Mouse (Mus musculus): ENCODE data around the gene Fli1.

Gene Fli1

GRCm38 (mm10) chr9:32503423-32503822, 39.2 kb downstream of the Fli1 start:
- no peak for DNase-seq (ENCODE audit: low spot score in 2 of 2)

- no peak for DNase-seq (ENCODE audit: low spot score in 2 of 2)
Observed at GRCm38 (mm10) chr9:32502256-32503010, 40.2 kb downstream of the Fli1 start.

- DNase-seq (ENCODE audit: low spot score in 2 of 2) = no peak
Observed at GRCm38 (mm10) chr9:32500886-32501285, 41.8 kb downstream of the Fli1 start.

DNA sequence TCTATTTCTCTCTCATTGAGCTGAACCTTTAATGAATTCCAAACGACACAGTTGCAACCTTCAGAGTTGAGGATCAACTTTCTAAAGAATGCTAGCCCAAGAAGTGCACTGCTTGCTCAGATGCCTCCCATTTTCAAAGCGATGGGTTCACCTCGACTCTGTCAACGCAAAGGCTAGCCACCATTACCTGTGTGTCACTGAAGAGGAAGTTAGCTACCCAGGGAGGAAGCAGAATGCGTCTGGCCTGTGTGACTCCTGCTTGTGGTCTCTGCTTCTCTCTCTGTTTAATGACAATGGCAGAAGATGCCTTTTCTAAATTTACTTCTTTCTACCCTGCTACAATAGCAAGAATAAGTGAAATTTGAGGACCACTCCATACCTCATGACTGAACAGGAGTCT, 42.6 kb downstream of the Fli1 start:
- DNase-seq (ENCODE audit: low spot score in 2 of 2) = no peak

DNA sequence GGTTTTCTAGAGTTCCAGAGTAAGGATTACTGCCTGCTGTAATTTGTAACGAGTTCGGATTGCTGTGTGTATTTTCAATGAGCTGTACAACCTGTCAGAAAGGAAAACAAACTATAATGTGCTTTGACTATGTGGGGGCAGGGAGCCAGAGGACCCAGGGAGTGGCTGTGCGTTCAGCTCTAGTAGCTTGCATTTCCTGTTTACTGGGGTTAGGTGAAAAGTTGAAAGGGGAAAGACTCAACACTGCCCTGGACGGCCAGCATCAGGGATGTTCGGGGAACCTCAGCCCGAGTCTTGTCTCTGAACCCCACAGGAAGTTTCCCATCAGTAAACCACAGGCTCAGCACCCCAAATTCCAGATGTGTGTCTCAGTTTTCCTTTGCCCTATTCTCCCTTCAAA, 43.2 kb downstream of the Fli1 start:
- no peak for DNase-seq (ENCODE audit: low spot score in 2 of 2)

- no peak for DNase-seq (ENCODE audit: low spot score in 2 of 2)
Observed at GRCm38 (mm10) chr9:32495643-32495997, 47.0 kb downstream of the Fli1 start.

DNA sequence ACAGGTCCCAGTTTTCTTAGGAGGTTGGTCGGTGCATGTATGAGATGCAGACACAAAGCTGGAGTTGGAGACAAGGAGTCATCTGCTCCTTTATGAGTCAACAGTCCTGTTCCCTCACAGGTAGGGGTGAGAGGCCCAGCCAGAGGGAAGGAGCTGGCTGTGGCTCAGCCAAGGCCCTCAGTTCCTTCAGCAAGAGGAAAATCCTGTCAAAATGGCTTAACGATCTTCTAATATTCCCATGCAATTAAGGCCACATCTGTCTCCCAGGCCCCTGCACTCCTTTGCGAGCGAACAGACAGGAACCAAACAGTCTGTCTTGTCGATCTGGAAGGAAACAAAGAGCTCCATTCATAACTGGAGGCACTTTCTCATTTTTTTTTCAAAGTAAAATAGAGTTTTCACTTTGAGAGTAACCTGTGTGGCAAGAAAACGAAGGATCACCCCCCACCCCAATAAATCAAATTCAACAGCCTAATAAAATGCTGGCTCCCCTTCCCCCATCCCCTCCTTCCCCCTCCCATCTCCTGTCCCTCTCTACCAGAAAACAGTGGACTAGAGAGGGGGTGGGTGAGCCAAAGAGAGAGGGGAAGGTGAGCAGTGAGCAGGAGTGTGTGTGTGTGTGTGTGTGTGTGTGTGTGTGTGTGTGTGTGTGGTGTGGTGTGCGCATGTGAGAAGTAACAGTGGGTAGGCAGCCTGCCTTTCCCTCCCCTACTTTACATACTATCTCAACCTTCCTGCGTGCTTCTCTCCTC, 47.6 kb downstream of the Fli1 start:
- DNase-seq (ENCODE audit: low spot score in 2 of 2) = no peak

GRCm38 (mm10) chr9:32493588-32494423, 48.9 kb downstream of the Fli1 start:
- DNase-seq (ENCODE audit: low spot score in 2 of 2) = no peak

DNA sequence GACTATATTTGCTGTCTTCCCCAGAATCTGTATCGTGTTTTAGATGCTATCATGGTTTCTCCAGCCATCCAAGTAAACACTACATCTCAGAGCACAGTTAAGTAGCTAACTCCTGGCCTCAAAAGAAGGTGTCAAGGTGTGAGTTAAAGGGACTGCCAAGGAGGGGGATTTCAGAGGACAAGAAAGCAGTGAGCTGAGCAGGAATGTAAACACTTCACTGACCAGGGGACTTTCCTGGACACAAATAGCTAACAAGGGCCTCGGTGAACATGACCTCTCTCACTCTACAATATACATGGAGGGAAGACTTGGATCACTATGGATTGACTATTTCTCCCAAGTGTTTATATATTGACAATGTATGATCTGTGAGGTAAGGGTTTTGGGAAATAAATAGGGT, 49.9 kb downstream of the Fli1 start:
- DNase-seq (ENCODE audit: low spot score in 2 of 2) = no peak

GRCm38 (mm10) chr9:32491484-32491883, 51.2 kb downstream of the Fli1 start:
- DNase-seq (ENCODE audit: low spot score in 2 of 2) = no peak

DNA sequence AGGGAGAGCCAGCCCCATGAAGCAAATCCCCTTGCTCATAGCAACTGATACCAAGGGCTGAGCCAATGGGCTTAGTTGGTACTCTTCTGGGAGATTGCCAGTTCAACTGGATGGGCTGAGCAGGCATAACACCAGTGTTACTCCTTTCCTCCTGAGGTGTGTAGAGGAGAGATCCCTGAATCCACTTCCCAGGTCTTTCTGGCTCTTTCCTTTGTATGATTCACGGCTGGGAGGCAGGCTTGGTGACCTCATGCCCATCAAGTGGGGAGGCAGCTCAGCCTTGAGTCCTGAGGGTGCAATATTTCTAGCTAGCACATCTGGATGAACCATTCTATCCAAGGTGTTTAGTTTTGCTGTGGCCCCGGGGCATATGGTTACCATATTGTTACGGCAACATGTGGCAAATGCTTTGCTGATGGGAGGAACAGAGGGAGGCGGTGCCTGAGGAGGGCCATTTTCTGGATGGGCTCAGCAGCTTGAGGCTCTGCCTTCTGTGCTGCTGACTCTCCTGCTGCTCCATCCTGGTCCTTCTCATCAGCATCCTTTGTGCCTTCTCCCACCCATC, 52.8 kb downstream of the Fli1 start:
- DNase-seq (ENCODE audit: low spot score in 2 of 2) = no peak

- no peak for DNase-seq (ENCODE audit: low spot score in 2 of 2)
Observed at GRCm38 (mm10) chr9:32489315-32489714, 53.3 kb downstream of the Fli1 start.

GRCm38 (mm10) chr9:32488627-32489026, 54.0 kb downstream of the Fli1 start:
- DNase-seq (ENCODE audit: low spot score in 2 of 2) = no peak

- DNase-seq (ENCODE audit: low spot score in 2 of 2) = no peak
Observed at GRCm38 (mm10) chr9:32487823-32488222, 54.8 kb downstream of the Fli1 start.

DNA sequence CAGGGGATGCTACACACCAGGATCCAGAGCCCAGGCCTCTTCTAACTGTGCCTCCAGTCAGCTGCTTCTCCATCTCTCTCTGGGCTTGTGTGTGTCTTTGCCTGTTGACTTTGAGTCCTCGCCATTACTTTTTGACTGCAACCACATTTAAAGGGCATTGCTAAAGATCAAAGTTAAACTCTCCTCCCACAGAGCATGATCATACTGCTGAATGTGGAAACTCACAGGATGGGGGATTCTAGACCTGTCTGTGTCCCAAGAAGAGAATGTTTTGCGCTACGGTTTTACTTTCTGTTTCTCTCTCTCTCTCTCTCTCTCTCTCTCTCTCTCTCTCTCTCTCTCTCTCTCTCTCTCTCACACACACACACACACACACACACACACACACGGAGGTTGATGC, 55.3 kb downstream of the Fli1 start:
- DNase-seq (ENCODE audit: low spot score in 2 of 2) = no peak

DNA sequence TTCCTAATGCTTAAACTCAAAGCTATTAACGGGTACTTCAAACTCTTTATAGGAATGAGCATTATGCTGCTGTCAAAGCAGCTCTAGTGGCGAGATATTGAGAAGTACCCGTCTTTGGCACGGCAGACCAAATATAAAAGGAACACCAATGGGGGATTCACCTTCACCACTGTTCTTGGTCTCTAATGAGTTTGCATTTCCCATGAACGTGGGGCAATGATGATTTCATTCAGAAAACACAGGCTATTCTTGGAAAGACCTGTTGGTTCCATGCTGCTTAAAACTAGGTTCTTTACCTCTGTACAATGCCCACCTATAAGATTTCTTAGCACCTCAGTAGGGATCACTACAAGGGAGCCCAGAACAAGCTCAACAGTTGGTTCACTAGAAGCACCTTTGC, 62.2 kb downstream of the Fli1 start:
- no peak for DNase-seq (ENCODE audit: low spot score in 2 of 2)

GRCm38 (mm10) chr9:32478799-32479198, 63.9 kb downstream of the Fli1 start:
- DNase-seq (ENCODE audit: low spot score in 2 of 2) = no peak

DNA sequence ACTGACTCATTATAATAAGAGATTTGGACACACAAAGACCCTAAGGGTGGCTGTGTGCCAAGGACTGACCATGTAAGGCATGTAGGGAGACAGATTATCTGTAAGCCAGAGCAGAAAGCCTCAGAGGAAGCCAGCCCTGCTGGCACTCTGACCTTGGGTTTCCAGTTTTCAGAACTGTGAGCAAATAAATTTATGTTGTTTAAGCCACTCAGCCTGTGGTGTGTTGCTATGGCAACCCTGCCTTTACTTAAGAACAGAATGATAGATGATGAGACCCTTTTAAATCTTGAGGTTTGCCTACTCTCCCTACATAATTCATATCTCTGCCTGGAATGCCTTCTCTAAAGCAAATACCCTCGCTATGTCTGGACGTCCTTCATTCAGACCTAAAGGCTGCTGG, 64.6 kb downstream of the Fli1 start:
- DNase-seq (ENCODE audit: low spot score in 2 of 2) = no peak

DNA sequence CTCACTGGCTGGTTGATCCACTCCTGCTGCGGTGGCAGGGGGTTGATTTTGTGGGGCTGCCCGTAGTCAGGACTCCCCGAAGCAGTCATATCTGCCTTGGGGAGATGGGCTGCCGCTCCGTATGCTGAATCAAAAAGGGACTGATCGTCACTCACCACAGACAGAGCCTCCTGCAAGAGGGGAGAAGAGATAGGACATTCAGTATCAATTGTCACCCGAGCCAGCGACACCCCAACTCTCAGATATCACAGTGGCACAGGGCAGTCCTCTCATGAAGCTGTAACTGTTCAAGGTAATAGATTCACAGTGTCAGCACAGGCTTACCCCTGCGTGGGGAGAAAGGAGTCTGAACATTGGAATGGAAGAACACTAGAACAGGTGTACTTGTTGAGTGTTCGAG, 66.1 kb downstream of the Fli1 start:
- DNase-seq (ENCODE audit: low spot score in 2 of 2) = no peak

DNA sequence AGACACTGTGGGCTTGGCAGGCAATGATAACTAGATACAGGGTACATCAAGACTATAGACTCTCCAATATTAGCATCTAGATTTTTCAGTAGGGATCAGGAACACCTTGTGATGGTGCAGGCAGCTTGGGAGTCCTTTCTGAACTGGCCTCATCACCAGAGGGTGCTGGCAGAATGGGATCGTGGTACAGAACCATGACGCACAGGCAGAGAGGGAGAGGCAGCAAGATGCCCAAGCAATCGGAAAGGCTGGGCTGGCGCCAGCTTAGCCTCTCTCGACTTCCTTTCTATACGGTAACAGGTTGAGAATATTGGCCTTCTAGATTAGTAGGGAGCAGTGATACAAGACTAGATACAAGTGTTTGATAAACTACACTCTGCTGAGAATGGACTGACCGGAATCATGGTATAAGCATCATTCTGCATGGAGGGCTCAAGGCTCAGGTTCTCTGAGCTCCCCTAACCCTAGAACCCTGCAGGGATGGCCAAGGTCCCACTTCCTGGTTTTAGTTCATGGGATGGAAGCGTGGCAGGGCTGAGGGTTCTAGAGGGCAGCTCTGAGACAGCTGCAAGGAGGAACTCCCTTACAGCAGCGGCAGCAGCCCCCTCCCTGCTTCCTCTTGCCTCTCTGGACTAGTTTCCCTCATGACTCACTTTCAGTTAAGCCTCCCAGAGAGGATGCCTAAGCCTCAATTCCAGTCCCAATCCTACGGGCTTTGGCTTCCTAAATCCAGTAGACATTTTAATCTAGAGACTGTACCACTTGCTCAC, 67.9 kb downstream of the Fli1 start:
- peak in 1 of 2 experiments; percentile 6 for DNase-seq (ENCODE audit: low spot score in 2 of 2)

GRCm38 (mm10) chr9:32472346-32472745, 70.3 kb downstream of the Fli1 start:
- DNase-seq (ENCODE audit: low spot score in 2 of 2) = no peak
